Mouse (Mus musculus): ENCODE data around the gene Tgfb1. TPM values are rescaled to one million over a fixed set of nuclear protein-coding genes. Genes with fewer than 3 reads are reported as not detected.

The Tgfb1 gene
- total RNA-seq, 2 experiments from 2014 or later: 7.9 to 9.2 TPM

DNA sequence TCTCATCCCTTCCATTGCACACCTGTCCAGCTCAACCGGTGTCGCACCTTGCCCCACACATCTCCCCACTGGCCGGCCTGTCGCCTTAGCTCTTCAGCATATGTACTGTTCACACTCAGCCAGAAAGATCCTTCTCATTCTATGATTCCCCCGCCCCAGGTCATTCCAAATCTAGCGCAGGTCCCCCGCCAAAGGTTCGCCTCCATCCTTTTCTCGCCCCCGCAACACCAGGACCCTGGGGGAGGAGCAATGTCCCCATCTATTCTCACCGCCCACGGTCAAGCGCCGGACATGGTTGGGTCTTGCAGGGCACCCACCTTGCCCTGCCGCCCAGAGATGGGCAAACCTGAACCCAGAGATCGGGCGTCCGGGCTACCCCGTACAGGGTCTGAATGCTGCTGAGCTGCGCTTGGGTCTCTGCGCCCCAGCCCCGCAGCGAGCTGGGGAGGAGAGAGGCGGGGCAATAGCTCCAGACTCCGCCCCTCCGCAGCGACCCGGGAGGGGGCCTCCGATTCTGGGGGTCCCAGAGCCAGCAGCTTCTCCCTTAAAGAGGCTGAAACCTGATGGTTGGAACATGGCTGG lies 12.0 kb upstream of the Tgfb1 start, which contains the start of gene Tmem91:
TSS of gene Tmem91 (minus strand) at position 448 of the 582 bp plus-strand sequence.
- no peak for DNase-seq (ENCODE audit: low spot score in 2 of 2)

DNA sequence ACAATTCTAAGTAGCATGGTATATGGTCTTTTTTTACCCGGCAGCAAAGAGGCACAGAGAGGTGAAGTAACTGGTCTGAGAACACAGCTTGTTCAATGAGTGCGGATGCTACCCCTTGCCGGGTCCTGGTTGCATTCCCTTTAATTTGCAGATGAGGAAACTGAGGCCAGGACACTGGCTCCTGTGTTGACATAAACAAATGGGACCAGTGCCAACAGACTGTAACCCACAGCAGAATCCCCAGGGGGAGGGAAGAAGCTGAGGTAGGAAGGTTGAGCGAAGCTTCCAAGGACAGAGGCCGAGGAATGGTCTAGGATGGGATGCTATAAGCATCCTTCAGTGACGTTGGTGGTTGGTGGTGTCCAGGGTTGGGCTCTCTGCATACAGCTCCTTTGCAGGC lies 11.4 kb upstream of the Tgfb1 start:
- no peak for DNase-seq (ENCODE audit: low spot score in 2 of 2)

DNA sequence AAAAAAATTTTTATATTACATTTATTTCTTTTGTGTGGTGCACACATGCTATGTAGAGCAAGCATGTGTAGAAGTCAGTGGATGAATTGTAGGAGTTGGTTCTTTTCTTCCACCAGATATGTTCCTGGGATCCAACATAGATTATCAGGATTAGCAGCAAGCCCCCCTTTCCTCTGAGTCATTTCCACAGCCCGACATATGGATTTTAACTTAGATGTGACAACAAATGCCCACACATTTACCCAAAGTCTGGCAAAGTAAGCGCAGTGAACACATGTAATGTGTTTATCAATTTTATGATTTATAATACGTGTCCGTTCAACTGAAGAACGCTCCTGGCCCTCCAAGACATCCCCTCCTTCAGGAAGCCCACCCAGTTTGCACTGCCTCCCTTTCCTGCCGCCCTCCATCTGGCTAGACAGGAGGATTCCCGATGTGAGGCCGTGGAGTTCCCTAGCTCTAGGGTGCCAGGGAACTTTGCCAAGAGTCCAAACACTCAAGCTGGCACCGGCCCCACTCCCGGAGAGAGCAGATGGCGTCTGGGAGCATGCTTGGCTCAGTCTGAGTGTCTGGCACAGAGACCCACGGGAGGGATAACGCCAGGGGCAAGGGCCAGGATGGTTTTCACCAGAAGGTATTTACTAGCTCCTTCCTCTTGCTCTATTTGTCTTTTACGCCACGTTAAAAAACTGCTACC lies 10.6 kb upstream of the Tgfb1 start:
- peak; percentile 92 to 93 for DNase-seq (ENCODE audit: low spot score in 2 of 2)

DNA sequence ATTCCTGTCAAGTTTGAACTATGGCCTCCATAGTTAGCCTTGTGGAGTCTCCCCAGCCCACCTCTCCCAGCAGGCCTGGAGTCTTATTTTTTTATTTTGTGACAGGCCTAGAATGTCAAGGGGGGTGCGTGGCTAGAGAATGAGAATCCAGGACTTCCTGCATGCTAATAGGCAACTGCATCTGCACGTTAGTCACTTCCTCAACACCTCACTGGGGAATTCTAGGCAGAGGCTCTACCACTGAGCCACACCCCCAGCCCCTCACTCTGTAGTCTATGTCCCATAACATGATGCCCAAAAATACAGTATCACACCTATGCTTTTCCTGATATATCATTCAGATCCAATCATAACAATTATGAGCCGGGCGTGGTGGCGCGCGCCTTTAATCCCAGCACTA lies 9.8 kb upstream of the Tgfb1 start:
- no peak for DNase-seq (ENCODE audit: low spot score in 2 of 2)

DNA sequence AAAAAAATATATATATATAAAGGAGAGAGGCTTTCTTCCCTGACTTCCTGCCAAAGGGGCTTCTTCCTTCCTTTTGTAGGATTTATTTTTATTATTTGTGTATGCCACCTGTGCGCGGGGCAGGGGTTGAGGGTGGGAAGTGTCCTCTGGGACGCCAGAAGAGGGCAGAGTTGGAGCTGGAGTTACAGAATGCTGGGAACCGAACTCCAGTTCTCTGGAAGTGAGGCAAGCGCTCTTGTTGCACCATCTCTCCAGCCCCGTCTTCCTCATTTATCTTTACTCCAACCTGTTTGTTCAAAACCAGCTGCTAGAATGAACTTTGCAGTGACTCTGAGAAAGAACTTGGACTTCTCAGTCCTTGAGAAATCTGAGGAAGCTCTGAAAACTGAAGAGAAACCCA lies 6.8 kb upstream of the Tgfb1 start:
- no peak for DNase-seq (ENCODE audit: low spot score in 2 of 2)

DNA sequence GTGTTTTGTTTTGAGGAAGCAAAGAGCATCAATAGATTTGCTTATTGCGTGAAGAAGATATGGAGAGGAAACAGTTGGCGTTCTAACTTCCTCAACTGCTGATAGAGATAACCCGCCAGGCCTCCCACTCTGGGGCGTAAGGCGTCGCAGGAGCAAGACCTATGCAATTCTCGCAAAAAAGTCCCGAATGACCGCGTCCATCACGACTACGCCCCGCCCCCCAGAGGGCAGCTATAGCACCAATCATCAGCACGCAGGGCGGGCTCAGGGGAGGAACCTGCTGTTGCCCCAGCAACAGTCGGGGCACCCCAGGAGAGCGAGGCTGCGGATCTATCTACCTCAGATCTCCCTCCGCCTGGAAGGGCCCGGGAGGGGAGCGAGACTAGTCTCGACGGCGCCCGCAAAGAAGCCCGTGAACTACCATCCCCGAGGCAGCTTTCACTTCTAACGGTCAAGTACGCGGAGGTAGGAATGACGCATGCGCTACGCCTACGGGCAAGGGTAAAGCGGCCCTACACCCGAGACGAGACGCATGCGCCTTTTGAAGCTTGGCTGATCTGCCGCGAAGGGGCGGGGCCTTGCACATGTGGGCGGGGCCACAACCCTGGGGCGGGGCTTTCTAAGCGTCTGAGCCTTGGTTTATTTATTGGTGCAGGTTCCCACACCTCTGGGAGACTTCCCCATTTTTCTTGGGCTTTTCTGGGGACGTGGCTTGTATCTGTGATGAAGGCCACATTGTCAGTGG lies 6.1 kb upstream of the Tgfb1 start, which contains the start of gene B9d2:
TSS of gene B9d2 (plus strand) at position 267 of the 745 bp plus-strand sequence.
- peak; percentile 91 to 93 for DNase-seq (ENCODE audit: low spot score in 2 of 2)

DNA sequence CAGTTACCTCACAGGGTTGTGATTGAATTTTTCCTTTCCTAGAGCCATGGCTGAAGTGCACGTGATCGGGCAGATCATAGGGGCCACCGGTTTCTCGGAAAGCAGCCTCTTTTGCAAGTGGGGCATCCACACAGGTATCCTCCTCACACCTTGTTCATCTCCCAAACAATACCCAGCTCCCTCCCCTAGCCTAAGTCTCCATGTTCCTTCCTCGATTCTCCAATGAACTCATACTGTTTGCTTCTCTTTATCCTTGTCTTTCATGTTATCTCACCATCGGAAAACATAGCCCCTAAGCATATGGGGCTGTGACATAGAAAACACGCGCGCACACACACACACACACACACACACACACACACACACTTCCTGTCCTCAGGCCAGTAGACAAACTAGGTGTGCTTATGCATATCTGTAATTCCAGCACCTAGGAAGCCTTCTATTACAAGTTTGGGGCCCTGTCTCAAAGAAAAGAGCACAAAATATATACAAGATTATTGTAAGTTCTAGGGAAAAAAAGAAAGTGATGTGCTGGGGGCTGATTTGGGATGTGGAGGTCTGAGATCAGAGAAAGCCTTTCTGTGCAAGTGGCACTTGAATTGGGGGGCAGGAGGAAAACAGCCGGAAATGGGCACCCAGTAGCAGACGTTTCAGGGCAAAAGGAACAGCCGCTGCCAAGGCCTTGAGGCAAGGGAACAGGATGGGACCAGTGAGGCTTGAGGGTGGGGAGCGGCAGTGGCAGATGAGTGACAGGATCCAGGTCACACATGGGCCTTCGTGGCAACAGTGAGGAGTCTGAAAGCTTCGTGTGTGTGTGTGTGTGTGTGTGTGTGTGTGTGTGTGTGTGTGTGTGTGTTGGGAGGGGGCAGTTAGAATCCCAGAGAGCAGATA lies 5.2 kb upstream of the Tgfb1 start:
- DNase-seq (ENCODE audit: low spot score in 2 of 2): no peak

DNA sequence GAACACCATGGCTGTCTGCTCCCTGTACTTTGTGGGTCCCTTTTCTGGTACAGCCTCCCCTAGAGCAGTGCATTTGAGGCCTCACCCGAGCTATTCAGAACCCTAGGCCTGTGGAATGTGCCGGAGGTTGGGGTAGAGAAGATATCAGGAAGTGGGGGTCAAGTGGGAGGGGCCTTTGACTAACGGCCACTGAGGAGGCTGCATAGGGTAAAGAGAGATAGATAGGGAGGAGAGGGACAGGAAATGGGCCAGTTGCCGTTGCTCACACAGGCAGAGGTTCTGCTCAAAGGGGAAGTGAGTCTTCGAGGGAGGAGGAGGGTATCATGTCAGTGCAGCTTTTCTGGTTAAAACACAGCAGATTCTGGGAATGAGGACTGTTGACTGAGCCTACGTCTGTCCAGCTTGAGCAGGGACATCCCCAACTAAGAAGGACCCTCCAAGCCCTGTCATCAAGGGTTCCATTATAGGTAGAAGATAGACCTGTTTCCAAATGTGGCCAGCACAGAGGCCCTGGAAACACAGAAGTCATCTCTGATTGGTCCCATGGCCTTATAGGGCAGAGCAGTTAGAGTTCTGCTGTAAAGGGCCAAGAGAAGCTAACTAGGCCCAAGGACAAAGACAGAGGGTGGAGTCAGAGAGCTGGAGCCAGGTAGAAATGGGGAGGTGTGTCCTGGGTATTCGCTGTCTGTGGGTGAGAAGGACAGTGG lies 3.2 kb upstream of the Tgfb1 start:
- no peak for DNase-seq (ENCODE audit: low spot score in 2 of 2)

DNA sequence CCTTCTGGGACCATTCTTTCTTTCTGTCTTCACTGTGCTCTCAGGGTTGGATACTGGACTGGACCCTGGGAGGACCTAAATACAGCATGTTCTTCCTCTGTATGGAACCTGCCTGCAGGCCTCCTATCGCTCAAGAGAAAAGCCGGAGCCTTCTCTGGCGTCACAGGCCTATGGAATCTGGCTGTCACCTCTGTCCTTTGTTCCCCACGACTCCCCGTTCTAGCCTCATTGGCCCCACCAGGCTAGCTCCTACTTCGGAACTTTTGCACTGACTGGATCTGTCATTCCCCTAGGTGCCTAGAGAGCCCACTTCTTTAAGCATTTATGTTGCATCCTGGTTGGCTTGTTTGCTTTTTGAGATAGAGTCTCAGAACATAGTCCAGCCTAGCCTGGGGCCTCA lies 2.1 kb upstream of the Tgfb1 start:
- no peak for DNase-seq (ENCODE audit: low spot score in 2 of 2)

DNA sequence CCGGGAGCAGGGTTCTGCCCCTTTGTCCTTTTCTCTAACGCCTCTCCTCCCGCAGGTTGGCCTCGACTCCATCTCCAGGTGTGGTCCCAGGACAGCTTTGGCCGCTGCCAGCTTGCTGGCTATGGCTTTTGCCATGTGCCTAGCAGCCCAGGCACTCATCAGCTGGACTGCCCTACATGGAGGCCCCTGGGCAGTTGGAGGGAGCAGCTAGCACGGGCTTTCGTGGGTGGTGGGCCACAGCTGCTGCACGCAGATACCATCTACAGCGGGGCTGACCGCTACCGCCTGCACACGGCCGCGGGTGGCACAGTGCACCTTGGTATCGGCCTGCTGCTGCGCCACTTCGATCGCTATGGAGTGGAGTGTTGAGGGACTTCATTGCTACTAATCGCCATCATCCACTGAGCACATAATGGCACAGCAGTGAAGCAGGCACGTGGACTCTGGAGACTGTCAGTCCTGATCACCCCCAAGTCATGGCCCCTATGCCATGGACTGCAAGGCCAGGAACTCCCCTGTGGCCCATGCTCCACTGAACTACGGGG lies 804 bp upstream of the Tgfb1 start:
- DNase-seq (ENCODE audit: low spot score in 2 of 2): no peak

DNA sequence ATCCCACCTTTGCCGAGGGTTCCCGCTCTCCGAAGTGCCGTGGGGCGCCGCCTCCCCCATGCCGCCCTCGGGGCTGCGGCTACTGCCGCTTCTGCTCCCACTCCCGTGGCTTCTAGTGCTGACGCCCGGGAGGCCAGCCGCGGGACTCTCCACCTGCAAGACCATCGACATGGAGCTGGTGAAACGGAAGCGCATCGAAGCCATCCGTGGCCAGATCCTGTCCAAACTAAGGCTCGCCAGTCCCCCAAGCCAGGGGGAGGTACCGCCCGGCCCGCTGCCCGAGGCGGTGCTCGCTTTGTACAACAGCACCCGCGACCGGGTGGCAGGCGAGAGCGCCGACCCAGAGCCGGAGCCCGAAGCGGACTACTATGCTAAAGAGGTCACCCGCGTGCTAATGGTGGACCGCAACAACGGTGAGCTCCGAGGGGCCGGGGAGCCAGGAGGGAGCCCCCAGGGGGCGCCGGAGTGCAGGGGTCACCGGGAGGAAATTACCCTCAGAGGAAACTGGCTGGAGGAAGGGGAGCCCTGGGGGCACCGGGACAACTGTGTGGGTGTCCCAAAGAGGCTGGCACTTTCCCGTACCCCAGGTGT lies 1.1 kb downstream of the Tgfb1 start:
- no peak for DNase-seq (ENCODE audit: low spot score in 2 of 2)

DNA sequence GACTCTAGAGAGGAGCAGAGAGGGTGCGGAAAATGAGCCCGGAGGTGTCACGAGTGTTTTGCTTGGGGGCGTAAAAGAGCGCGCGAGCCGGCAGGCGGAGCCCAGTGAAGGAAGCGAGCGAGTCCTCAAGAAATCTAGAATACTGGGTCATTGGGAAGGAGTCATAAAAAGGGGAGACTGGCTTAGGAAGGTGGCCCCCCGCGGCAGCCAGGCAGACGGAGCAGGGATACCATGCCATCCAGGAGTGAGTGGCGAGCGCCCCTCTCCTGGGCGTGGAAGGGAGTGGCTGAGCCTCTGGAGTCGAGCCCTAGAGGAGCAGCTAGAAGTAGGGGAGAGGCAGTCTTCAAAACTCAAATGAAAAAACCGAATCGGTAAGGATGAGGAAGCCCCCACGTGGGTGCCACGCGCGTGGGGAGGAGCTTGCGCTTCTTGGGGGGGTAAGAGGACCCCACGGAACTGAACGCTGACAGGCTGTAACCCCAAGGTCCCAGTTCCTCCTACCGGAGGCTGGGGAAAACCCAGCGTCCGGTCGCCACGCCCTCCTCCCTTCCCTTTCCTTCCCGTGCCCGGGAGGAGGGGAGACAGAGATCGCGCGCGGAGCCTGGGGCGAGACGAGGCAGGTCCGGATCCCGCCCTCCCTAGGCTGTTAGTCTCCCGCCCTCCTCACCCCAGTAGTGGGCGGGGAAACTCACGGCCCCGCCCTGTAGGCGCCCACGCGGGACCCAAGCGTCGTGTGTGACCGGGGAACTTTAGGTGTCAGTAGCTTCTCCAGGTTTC lies 2.2 kb downstream of the Tgfb1 start:
- no peak for DNase-seq (ENCODE audit: low spot score in 2 of 2)

DNA sequence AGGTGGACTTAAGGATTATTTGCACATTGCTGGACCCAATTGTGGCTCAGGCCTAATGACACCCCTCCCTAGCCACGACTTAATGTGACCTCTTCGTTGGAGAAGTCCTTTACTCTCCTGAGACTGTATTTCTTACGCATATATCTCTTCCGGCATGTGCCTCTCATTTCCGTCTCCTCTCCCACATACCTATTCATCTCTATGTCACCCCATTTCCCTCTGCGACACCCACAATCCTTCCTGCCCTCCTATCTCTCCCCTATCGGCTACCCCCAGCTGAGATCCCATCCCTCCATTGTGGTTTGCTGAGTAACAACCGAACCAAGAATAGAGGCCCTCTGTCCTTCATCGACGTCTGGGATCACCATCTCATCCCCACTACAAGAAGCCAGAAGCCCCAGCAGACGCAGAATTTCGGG lies 2.8 kb downstream of the Tgfb1 start:
- DNase-seq (ENCODE audit: low spot score in 2 of 2): no peak

DNA sequence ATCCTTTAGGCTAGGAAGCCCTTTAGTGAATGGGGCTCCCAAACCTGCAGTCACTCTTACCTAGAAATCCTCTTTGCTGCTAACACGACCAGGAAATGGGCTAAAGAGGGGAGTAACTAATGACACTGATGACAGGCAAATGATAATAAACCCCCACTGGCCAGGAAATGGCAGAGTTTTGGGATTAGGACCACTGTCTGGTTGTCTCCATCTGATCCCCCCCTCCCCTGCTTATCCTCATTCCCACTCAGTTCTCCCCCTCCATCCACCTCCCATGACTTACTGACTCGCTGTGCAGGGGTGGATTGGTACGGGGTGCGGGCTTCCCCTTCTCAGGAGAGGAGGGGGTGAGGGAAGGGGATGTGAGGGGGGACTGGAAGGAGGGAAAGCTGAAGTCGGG lies 3.2 kb downstream of the Tgfb1 start:
- DNase-seq (ENCODE audit: low spot score in 2 of 2): no peak

DNA sequence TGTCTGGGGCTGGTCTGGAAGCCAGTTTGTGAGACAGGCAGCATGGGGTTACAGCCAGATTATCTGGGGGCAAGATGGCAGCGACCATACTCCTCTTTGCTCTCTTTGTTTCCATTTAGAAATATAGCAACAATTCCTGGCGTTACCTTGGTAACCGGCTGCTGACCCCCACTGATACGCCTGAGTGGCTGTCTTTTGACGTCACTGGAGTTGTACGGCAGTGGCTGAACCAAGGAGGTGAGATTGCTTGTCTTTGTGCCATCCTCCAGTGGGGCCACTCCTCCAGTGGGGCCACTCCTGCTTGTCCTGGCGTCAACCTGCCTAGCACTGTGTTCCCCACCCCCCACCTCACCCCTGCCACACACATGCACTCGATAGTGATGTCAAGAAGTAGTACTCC lies 7.3 kb downstream of the Tgfb1 start:
- DNase-seq (ENCODE audit: low spot score in 2 of 2): no peak

DNA sequence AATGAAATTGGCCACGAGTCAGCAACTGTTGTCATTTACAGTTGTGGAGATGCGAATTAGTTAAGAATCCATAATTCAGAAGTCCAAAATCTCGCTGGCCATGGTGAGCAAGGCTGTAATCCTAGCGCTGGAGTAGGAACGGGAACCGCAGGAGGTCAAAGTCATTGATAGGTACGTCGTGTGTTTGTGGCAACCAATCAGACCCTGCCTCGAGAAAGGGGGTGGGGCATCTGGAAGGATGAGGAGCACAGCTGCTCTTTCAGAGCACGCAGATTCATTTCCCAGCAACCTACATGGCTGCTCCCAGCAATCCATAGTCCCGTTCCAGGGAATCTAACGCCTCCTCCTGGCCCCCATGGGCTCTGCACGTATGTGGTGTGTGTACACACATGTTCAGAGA lies 13.0 kb downstream of the Tgfb1 start:
- DNase-seq (ENCODE audit: low spot score in 2 of 2): no peak

DNA sequence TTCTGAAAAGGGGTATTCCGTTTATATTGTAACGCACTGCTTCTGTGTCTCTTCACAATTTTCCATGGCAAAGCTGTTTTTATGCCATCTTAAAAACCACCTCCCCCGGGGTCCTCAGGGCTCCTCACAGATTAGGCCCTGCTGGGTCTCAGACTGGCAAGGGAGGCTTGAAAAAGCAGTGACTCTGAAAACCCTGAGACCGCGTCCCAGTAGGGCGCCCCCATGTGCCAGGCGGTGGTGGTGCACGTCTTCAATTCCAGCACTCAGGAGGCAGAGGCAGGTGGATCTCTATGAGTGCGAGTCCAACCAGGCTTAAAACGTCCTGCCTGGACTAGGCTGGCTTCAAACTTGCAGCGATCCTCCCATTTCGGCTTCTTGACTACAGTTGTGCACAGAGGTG lies 13.9 kb downstream of the Tgfb1 start:
- DNase-seq (ENCODE audit: low spot score in 2 of 2): no peak

DNA sequence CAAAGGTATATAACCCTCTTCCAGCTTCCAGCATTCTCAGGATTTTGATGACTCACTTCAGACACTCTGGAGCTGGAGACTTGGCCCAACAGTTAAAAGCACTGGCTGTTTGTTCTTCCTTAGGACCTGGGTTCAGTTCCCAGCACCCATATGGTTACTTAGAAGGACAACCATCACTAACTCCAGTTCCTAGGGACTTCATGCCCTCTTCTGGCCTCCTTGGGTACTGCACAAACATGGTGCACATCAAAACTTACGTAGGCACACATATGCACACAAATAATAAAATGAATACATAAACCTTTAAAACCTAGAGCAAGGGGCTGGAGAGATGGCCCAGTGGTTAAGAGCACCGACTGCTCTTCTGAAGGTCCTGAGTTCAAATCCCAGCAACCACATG lies 15.5 kb downstream of the Tgfb1 start:
- no peak for DNase-seq (ENCODE audit: low spot score in 2 of 2)

DNA sequence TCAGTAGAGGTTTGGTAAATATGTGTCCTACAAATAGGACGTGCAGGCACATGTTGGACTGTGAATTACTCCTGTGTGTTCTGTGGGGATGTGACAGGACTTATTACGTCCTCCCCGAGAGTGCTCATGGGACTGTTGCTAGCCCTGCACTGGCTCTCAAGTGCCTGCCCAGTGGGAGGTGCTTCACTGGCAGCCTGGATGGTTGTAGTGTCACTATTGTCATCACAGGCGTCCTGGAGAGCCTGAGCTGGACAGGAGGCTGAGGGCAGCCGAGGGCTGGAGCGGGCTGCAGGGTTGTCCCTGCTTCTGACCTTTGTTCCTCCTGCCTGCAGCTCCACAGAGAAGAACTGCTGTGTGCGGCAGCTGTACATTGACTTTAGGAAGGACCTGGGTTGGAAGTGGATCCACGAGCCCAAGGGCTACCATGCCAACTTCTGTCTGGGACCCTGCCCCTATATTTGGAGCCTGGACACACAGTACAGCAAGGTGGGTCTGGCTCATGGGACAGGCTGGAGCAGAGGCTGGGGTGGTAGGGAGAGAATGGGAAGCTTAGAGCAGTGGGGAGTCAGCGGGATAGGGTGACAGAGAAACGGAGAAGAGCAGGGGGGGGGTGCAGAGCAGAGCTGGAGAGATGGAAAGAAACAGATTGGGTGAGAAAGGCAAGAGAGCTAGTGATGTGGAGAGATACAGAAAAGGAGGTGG lies 17.1 kb downstream of the Tgfb1 start:
- DNase-seq (ENCODE audit: low spot score in 2 of 2): no peak
